Mouse (Mus musculus) liver, postnatal 0 days (tissue): ENCODE results near the gene Shroom1. TPM values are rescaled to one million over a fixed set of nuclear protein-coding genes. Genes with fewer than 3 reads are reported as not detected.
"Not testable (repeated sequence)": the region's sequence is repeated elsewhere in the genome, so short reads cannot be mapped to it uniquely, and the experiment has no call there.

Source experiments
- ATAC-seq: fragments of 200-750 bp; cut with Nextera tagmentation; 2 replicates; pipeline ENCODE4 v1.8.0; 2017; ENCODE audit warnings: mild to moderate bottlenecking, moderate library complexity
- DNase-seq: peaks from one replicate; pipeline ENCODE4 v3.0.0-alpha.2; 2016
- H3K27ac ChIP-seq: fragments of 300-500 bp; sonication (generic); 2 replicates; pipeline ENCODE4 v1.5.1; 2014; ENCODE audit warnings: antibody characterized with exemption, moderate library complexity, mild to moderate bottlenecking, low read depth
- H3K27me3 ChIP-seq: fragments of 300-500 bp; sonication (generic); 2 replicates; pipeline ENCODE4 v1.6.1; 2014; ENCODE audit warnings: low read length, control low read depth, mixed read lengths; ENCODE audit not compliant: insufficient read depth
- H3K36me3 ChIP-seq: fragments of 300-500 bp; sonication (generic); replicated peaks from 2 replicates; pipeline ENCODE4 v1.6.1; 2014; ENCODE audit warnings: mild to moderate bottlenecking, control low read depth, low read length, moderate library complexity, mixed read lengths; ENCODE audit not compliant: insufficient read depth
- H3K4me1 ChIP-seq: fragments of 300-500 bp; sonication (generic); 2 replicates; pipeline ENCODE4 v1.6.1; 2014; ENCODE audit warnings: antibody characterized with exemption, mild to moderate bottlenecking, control low read depth; ENCODE audit not compliant: insufficient read depth
- H3K4me2 ChIP-seq: fragments of 300-500 bp; sonication (generic); 2 replicates; pipeline ENCODE4 v1.6.1; 2014; ENCODE audit warnings: low read depth, mild to moderate bottlenecking, low read length, moderate library complexity, mixed read lengths
- H3K4me3 ChIP-seq: fragments of 300-500 bp; sonication (generic); 2 replicates; pipeline ENCODE4 v1.5.1; 2014; ENCODE audit warnings: low read depth, low read length
- H3K9ac ChIP-seq: fragments of 300-500 bp; sonication (generic); replicated peaks from 2 replicates; pipeline ENCODE4 v1.6.1; 2014; ENCODE audit warnings: mild to moderate bottlenecking, moderate library complexity
- H3K9me3 ChIP-seq: fragments of 300-500 bp; sonication (generic); 2 replicates; pipeline ENCODE4 v1.6.1; 2016; ENCODE audit warnings: mild to moderate bottlenecking, control low read depth, low read length, mixed read lengths
- CTCF ChIP-seq: sonication (generic); IDR thresholded peaks from 2 replicates; pipeline ENCODE4 v1.5.1; 2016; ENCODE audit warnings: antibody characterized with exemption, low read depth
- EP300 ChIP-seq: IDR thresholded peaks from 2 replicates; pipeline ENCODE4 v1.6.1; 2016; ENCODE audit warnings: antibody characterized with exemption, low read depth, mild to moderate bottlenecking
- WGBS: fragments of 180-500 bp; shearing (Covaris S2); extraction: QIAGEN DNeasy Blood & Tissue Kit; methylation state at CpG from one replicate; pipeline ENCODE4 v1.1.7; 2014; ENCODE audit not compliant: insufficient replicate concordance; 5-methylcytosine and 5-hydroxymethylcytosine counted together
- polyA plus RNA-seq: library from polyadenylated mRNA; unstranded; fragments of >200 nt; fragmentation: Nextera tagmentation; extraction: Ambion mirVana; gene quantifications from 2 replicates; pipeline ENCODE4 v1.2.1, GENCODE M21; 2015

The Shroom1 gene
- polyA plus RNA-seq, 1 experiment from 2014 or later: 5.5 TPM

- Histone ChIP-seq H3K4me2 (no peak overlapping the region), H3K27ac (peak overlapping the region; percentile 87; the same call in 1 of the 2 replicates), H3K27me3 (no peaks in the 10 kb centered on the region), H3K36me3 (peaks cover 11% of the 10 kb centered on the region), H3K4me3 (no peak overlapping the region), H3K4me1 (peaks cover 18% of the 10 kb centered on the region), H3K9ac (no peak overlapping the region), H3K9me3 (no peaks in the 10 kb centered on the region)
- no peak for ATAC-seq
- TF ChIP-seq EP300 (no peak), CTCF (no peak)
- DNase-seq: no peak
- 61% methylated on average over 3 of the region's 3 CpGs for WGBS
Observed at GRCm38 (mm10) chr11:53425251-53425650, 31.8 kb upstream of the Shroom1 start.

DNA sequence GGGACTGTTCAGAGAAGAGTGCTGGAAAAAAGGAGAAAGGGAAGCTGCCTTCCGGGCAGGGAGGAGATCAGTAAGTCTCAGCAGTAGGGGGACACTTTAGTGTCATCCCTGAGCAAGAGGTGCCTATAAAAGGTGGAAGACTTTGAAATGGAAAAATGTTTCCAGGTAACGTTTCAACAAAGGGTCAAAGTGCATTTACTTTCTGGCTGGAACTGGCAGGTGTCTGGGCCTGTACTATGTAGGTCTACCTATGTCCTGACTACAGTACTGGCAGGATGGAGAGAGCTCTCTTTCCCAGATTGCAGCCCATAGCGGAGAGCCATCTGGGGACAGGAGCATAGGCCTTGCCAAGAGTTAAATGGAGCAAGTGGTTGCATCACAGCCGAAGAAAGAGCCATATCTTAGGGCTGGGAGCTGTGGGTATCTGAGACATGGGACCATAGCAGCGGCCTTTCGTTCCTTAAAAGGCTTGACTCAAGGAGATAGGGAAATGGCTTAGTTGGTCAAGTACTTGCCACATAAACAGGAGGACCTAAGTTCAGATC lies 31.2 kb upstream of the Shroom1 start:
- no peak overlapping the region for H3K4me3 ChIP-seq
- peaks cover 9% of the 10 kb centered on the region for H3K36me3 ChIP-seq
- TF ChIP-seq EP300: no peak
- no peak for TF ChIP-seq CTCF
- H3K27me3 ChIP-seq: no peaks in the 10 kb centered on the region
- no peaks in the 10 kb centered on the region for H3K9me3 ChIP-seq
- DNase-seq: no peak
- H3K4me2 ChIP-seq: no peak overlapping the region
- H3K4me1 ChIP-seq: peaks cover 18% of the 10 kb centered on the region
- ATAC-seq: no peak
- peak overlapping the region; percentile 87; the same call in 1 of the 2 replicates for H3K27ac ChIP-seq
- H3K9ac ChIP-seq: no peak overlapping the region
- WGBS: 76% methylated on average over 6 of the region's 6 CpGs

- not testable (repeated sequence) for H3K36me3 ChIP-seq, H3K4me3 ChIP-seq, H3K9me3 ChIP-seq, H3K27me3 ChIP-seq, H3K9ac ChIP-seq, DNase-seq, ATAC-seq, H3K27ac ChIP-seq, H3K4me2 ChIP-seq
- peaks cover 24% of the 10 kb centered on the region for H3K4me1 ChIP-seq
- 82% methylated on average over 3 of the region's 3 CpGs for WGBS
Observed at GRCm38 (mm10) chr11:53426914-53427313, 30.1 kb upstream of the Shroom1 start.

DNA sequence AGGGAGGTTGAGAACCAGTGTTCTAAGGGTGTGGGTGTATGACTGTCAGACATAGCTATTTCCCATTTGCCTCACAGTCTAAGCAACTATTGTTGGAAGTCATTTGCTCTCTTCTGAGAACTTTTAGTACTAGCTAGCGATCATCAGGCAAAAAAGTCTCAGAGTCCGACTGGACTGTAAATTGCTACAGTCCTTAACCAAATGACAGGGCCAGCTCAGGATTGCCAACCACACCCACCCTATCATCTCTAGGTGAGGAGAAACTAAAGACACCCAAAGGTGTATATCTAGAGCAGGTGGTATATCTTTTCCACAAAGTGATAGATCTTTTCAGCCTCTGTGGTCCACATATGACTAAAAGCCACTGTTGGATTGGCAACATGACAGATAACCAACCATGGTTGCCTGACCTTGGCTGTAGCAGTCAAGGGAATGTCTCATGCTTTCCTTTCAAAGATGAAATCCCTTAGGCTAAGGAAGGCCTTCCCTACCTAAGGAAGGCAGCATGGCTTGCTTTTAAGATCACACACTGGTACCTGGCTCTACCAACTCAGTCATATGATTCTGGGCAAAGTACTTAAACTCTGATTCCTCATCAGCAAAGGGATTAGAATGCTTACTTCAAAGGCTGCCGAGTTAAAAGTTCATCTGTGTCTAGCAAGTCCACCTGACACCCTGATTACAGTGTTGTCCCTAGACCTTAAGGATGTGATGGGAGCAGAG lies 28.9 kb upstream of the Shroom1 start:
- peaks cover 35% of the 10 kb centered on the region for H3K4me1 ChIP-seq

DNA sequence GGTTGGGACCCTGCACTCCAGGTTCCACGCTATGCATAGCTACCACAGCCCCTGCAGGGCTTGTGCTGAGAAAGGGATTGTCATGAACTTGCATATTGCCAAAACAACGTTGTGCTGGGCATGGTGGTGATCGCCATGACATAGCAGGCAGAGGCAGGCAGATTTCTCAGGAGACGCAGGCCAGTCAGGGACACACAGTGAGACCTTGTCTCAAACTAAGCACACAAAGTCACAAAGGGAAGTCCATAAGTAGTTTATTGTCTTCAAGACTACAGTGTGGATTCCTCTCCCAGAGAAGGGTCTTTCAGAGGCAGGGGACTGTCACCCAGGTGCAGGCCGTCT lies 28.3 kb upstream of the Shroom1 start:
- Histone ChIP-seq H3K27ac (no peak overlapping the region), H3K9me3 (no peaks in the 10 kb centered on the region), H3K4me3 (no peak overlapping the region), H3K27me3 (no peaks in the 10 kb centered on the region), H3K9ac (no peak overlapping the region), H3K4me1 (peaks cover 39% of the 10 kb centered on the region), H3K4me2 (no peak overlapping the region), H3K36me3 (peaks cover 9% of the 10 kb centered on the region)
- 93% methylated on average over 5 of the region's 5 CpGs for WGBS
- DNase-seq: no peak
- ATAC-seq: no peak
- TF ChIP-seq EP300 (no peak), CTCF (no peak)

More for the DNA sequence above, 28.9 kb upstream of the Shroom1 start:
- H3K27me3 ChIP-seq: no peaks in the 10 kb centered on the region
- no peak for ATAC-seq
- no peak overlapping the region for H3K4me2 ChIP-seq
- 88% methylated on average over 3 of the region's 3 CpGs for WGBS
- no peak overlapping the region for H3K4me3 ChIP-seq
- no peaks in the 10 kb centered on the region for H3K9me3 ChIP-seq
- TF ChIP-seq EP300 (no peak), CTCF (no peak)
- peaks cover 9% of the 10 kb centered on the region for H3K36me3 ChIP-seq
- no peak for DNase-seq
- no peak overlapping the region for H3K27ac ChIP-seq
- H3K9ac ChIP-seq: no peak overlapping the region

- Histone ChIP-seq H3K4me3 (peak overlapping the region; percentile 92; the same call in 1 of the 2 replicates), H3K27me3 (no peaks in the 10 kb centered on the region), H3K4me2 (peak overlapping the region; percentile 76), H3K9ac (peak overlapping the region; percentile 92), H3K4me1 (peaks cover 36% of the 10 kb centered on the region), H3K9me3 (no peaks in the 10 kb centered on the region), H3K27ac (peak overlapping the region; percentile 98), H3K36me3 (peaks cover 9% of the 10 kb centered on the region)
- DNase-seq (no peak), ATAC-seq (no peak)
- TF ChIP-seq EP300: no peak
- TF ChIP-seq CTCF: no peak
Observed at GRCm38 (mm10) chr11:53429182-53429581, 27.8 kb upstream of the Shroom1 start.
